Mouse (Mus musculus) spleen, adult 2 months (tissue): Measurements from ENCODE around the gene Ankrd34a. TPM values are rescaled to one million over a fixed set of nuclear protein-coding genes. Genes with fewer than 3 reads are reported as not detected.

Experiments
- DNase-seq, 2 experiments: peaks; one replicate each; pipeline versions ENCODE4 v3.0.0 to v3.0.0-alpha.2; 2012 to 2021; ENCODE audit warnings: low spot score in 2 of 2, low read depth in 1 of 2
- H3K27ac ChIP-seq: fragments of 200-500 bp; 2 replicates; pipeline ENCODE4 v1.5.1; 2012; ENCODE audit warnings: low read length, inconsistent platforms; ENCODE audit not compliant: insufficient read depth
- H3K27me3 ChIP-seq: fragments of 200-500 bp; 2 replicates; pipeline ENCODE4 v1.6.1; 2012; ENCODE audit warnings: mild to moderate bottlenecking, moderate library complexity, low read length, inconsistent platforms; ENCODE audit not compliant: control insufficient read depth, insufficient read depth
- H3K36me3 ChIP-seq: fragments of 200-500 bp; 2 replicates; pipeline ENCODE4 v1.6.1; 2012; ENCODE audit warnings: mild to moderate bottlenecking, low read length, inconsistent platforms; ENCODE audit not compliant: control insufficient read depth, insufficient read depth
- H3K4me1 ChIP-seq: fragments of 200-500 bp; 2 replicates; pipeline ENCODE4 v1.6.1; 2011; ENCODE audit warnings: inconsistent platforms; ENCODE audit not compliant: control insufficient read depth, insufficient read depth, insufficient read length
- H3K4me3 ChIP-seq: fragments of 200-500 bp; 2 replicates; pipeline ENCODE4 v1.5.1; 2011; ENCODE audit warnings: mild to moderate bottlenecking, inconsistent platforms; ENCODE audit not compliant: insufficient read depth, insufficient read length; ENCODE audit errors: extremely low read depth
- CTCF ChIP-seq: fragments of 200-500 bp; IDR thresholded peaks from 2 replicates; pipeline ENCODE4 v1.5.1; 2011; ENCODE audit warnings: mild to moderate bottlenecking, inconsistent platforms; ENCODE audit not compliant: insufficient read depth, insufficient read length, insufficient replicate concordance; ENCODE audit errors: extremely low read depth
- POLR2A ChIP-seq: fragments of 200-500 bp; IDR thresholded peaks from 2 replicates; pipeline ENCODE4 v1.6.1; 2011; ENCODE audit warnings: low read depth, low read length, inconsistent platforms
- WGBS: fragments of 180-500 bp; shearing (Covaris S2); methylation state at CpG from one replicate; pipeline ENCODE4 v1.1.7; 2018; 5-methylcytosine and 5-hydroxymethylcytosine counted together
- polyA plus RNA-seq: library from polyadenylated mRNA; depleted of rRNA; stranded (reverse); fragments of >200 nt; gene quantifications from 2 replicates; pipeline ENCODE4 v1.2.3, GENCODE M21; 2012; rRNA removed

Gene Ankrd34a
- polyA plus RNA-seq, 1 experiment: 0.14 TPM

GRCm38 (mm10) chr3:96645018-96645649 is 48.7 kb downstream of the Ankrd34a start, which contains the start of gene Itga10:
Gene Itga10 (plus strand): TSS chr3:96645584.
- 80% methylated on average over 7 of the region's 7 CpGs for WGBS
- peak in 1 of 2 experiments; percentile 31 for DNase-seq

GRCm38 (mm10) chr3:96647365-96647764 is 50.9 kb downstream of the Ankrd34a start:
- Histone ChIP-seq H3K4me3 (no peak overlapping the region), H3K4me1 (no peaks in the 10 kb centered on the region), H3K27me3 (no peaks in the 10 kb centered on the region), H3K36me3 (peaks cover 8% of the 10 kb centered on the region), H3K27ac (no peak overlapping the region)
- 96% methylated on average over 3 of the region's 3 CpGs for WGBS
- TF ChIP-seq POLR2A: no peak
- no peak for TF ChIP-seq CTCF
- no peak for DNase-seq

More at GRCm38 (mm10) chr3:96645018-96645649, 48.7 kb downstream of the Ankrd34a start, which contains the start of gene Itga10:
- no peak within 1 kb of the TSS for H3K27ac ChIP-seq
- no peaks in the 10 kb centered on the region for H3K4me1 ChIP-seq
- peaks cover 9% of the 10 kb centered on the region for H3K36me3 ChIP-seq
- H3K27me3 ChIP-seq: no peaks in the 10 kb centered on the region
- TF ChIP-seq CTCF: peak; percentile 19; the same call in 1 of the 2 replicates
- no peak for TF ChIP-seq POLR2A
- no peak within 1 kb of the TSS for H3K4me3 ChIP-seq

Other genes with a start within 250 kb of the Ankrd34a start
- gene BC107364, start 144.3 kb upstream of the Ankrd34a start, polyA plus RNA-seq: not detected in 2 replicates
- 0.18 and 0.32 TPM in 2 replicates for gene Hfe2, start 71.5 kb upstream of the Ankrd34a start, polyA plus RNA-seq
- gene Txnip, start 38.7 kb upstream of the Ankrd34a start, polyA plus RNA-seq: 423 and 439 TPM in 2 replicates
- 0.18 TPM in 1 of 2 replicates, not detected in the other for gene Gm16253, start 19.7 kb upstream of the Ankrd34a start, polyA plus RNA-seq
- gene Polr3gl, start 2.5 kb upstream of the Ankrd34a start, polyA plus RNA-seq: 9.2 and 10.7 TPM in 2 replicates
- gene Lix1l, start 4.5 kb downstream of the Ankrd34a start, polyA plus RNA-seq: 5.8 and 5.9 TPM in 2 replicates
- 2.6 and 3.1 TPM in 2 replicates for gene Rbm8a, start 33.3 kb downstream of the Ankrd34a start, polyA plus RNA-seq
- 17.5 and 21.0 TPM in 2 replicates for gene Pex11b, start 38.7 kb downstream of the Ankrd34a start, polyA plus RNA-seq
- gene Gm42957, start 38.8 kb downstream of the Ankrd34a start, polyA plus RNA-seq: 0.06 and 0.25 TPM in 2 replicates
- 1.1 and 1.3 TPM in 2 replicates for gene Itga10, start 48.9 kb downstream of the Ankrd34a start, polyA plus RNA-seq
- 0.74 and 0.97 TPM in 2 replicates for gene Ankrd35, start 73.5 kb downstream of the Ankrd34a start, polyA plus RNA-seq
- 30.9 and 31.0 TPM in 2 replicates for gene Pias3, start 99.7 kb downstream of the Ankrd34a start, polyA plus RNA-seq
- 4.5 and 4.8 TPM in 2 replicates for gene Nudt17, start 111.9 kb downstream of the Ankrd34a start, polyA plus RNA-seq
- 24.8 and 26.8 TPM in 2 replicates for gene Polr3c, start 131.0 kb downstream of the Ankrd34a start, polyA plus RNA-seq
- 11.3 and 15.1 TPM in 2 replicates for gene Rnf115, start 131.0 kb downstream of the Ankrd34a start, polyA plus RNA-seq
- gene Pdzk1, start 232.6 kb downstream of the Ankrd34a start, polyA plus RNA-seq: 0.11 TPM in 1 of 2 replicates, not detected in the other
- 3.2 and 3.8 TPM in 2 replicates for gene Cd160, start 232.7 kb downstream of the Ankrd34a start, polyA plus RNA-seq